Mouse (Mus musculus) G1E (cell line): ENCODE data around the gene Mfsd14b. TPM values are rescaled to one million over a fixed set of nuclear protein-coding genes. Genes with fewer than 3 reads are reported as not detected.

Source experiments
- ATAC-seq: 2 replicates; pipeline ENCODE4 v1.8.0; 2016; ENCODE audit warnings: mild to moderate bottlenecking; ENCODE audit not compliant: insufficient number of reproducible peaks, poor library complexity, low FRiP score, severe bottlenecking; ENCODE audit errors: extremely low read depth
- DNase-seq: peaks from one replicate; pipeline ENCODE4 v3.0.0; 2012; ENCODE audit warnings: low spot score
- H3K27me3 ChIP-seq: 2 replicates; pipeline ENCODE4 v1.6.1; 2012; ENCODE audit warnings: mild to moderate bottlenecking, low read length, inconsistent platforms; ENCODE audit not compliant: insufficient read depth
- H3K36me3 ChIP-seq: replicated peaks from 2 replicates; pipeline ENCODE3; 2012; ENCODE audit warnings: mild to moderate bottlenecking, inconsistent platforms
- H3K4me1 ChIP-seq: 2 replicates; pipeline ENCODE4 v1.6.1; 2012; ENCODE audit warnings: low read depth, low read length, inconsistent platforms, mixed read lengths; ENCODE audit not compliant: insufficient read depth
- H3K4me3 ChIP-seq: 2 replicates; pipeline ENCODE4 v1.5.1; 2012; ENCODE audit warnings: low read depth, mild to moderate bottlenecking, inconsistent platforms, low read length, moderate library complexity, mixed read lengths
- H3K9me3 ChIP-seq: replicated peaks from 2 replicates; pipeline ENCODE4 v1.6.1; 2012; ENCODE audit warnings: inconsistent platforms
- CTCF ChIP-seq: IDR thresholded peaks from 2 replicates; pipeline ENCODE4 v1.5.1; 2012; ENCODE audit warnings: low read depth, low read length, inconsistent platforms, mixed read lengths
- GATA1 ChIP-seq: IDR thresholded peaks from 2 replicates; pipeline ENCODE4 v1.6.1; 2012; ENCODE audit warnings: borderline replicate concordance, low read length, inconsistent platforms, mixed read lengths
- GATA2 ChIP-seq: IDR thresholded peaks from 2 replicates; pipeline ENCODE4 v1.6.1; 2012; ENCODE audit warnings: low read depth, low read length, inconsistent platforms, borderline replicate concordance
- POLR2AphosphoS5 ChIP-seq: IDR thresholded peaks from 2 replicates; pipeline ENCODE4 v1.6.1; 2012; ENCODE audit warnings: low read depth, low read length, inconsistent platforms; ENCODE audit not compliant: insufficient replicate concordance
- TAL1 ChIP-seq: conservative IDR thresholded peaks from 2 replicates; pipeline ENCODE4 v1.6.1; 2012; ENCODE audit warnings: low read depth, low read length, inconsistent platforms, mixed read lengths
- polyA plus RNA-seq: library from polyadenylated mRNA; stranded (reverse); fragments of >175 nt; gene quantifications from 2 replicates; pipeline ENCODE4 v1.2.3, GENCODE M21; 2012
- total RNA-seq, 2 experiments: library from RNA; stranded (forward) in 1 of 2; stranded (reverse) in 1 of 2; fragments of 200-1000 nt in 1 of 2; fragments of >200 nt in 1 of 2; fragmentation: Nextera tagmentation in 1 of 2; gene quantifications; 2 replicates each; pipeline ENCODE4 v1.2.3; 2014 to 2017

Mfsd14b gene
- total RNA-seq (2014; fragmentation: Nextera tagmentation) (91.6 and 103 TPM in 2 replicates), total RNA-seq (2017) (67.1 and 74.7 TPM in 2 replicates), polyA plus RNA-seq (21.0 and 23.0 TPM in 2 replicates)

- peaks cover 7% of the 10 kb centered on the region for H3K36me3 ChIP-seq
- no peaks in the 10 kb centered on the region for H3K27me3 ChIP-seq
- DNase-seq, result peak; percentile 76
- H3K4me3 ChIP-seq, result peak within 1 kb of the TSS; percentile 90
- peaks cover 21% of the 10 kb centered on the region for H3K4me1 ChIP-seq
- peak; percentile 91 for ATAC-seq
- no peaks in the 10 kb centered on the region for H3K9me3 ChIP-seq
- no peak for TF ChIP-seq POLR2AphosphoS5
- no peak for TF ChIP-seq GATA1
- TF ChIP-seq TAL1, result no peak
- TF ChIP-seq GATA2, result no peak
- no peak for TF ChIP-seq CTCF
Observed at GRCm38 (mm10) chr13:65112459-65113110, at the start of gene Mfsd14b. Mfsd14b (minus strand) TSS chr13:65112975.

GRCm38 (mm10) chr13:65149940-65150339 lies 37.2 kb upstream of the Mfsd14b start, which contains the start of gene Olfr466:
Olfr466 (plus strand) TSS chr13:65150240.
- no peaks in the 10 kb centered on the region for H3K27me3 ChIP-seq
- DNase-seq, result no peak
- no peaks in the 10 kb centered on the region for H3K36me3 ChIP-seq
- ATAC-seq, result no peak
- TF ChIP-seq GATA1, result no peak
- TF ChIP-seq CTCF, result no peak
- TF ChIP-seq GATA2, result no peak
- TF ChIP-seq POLR2AphosphoS5, result no peak
- no peak for TF ChIP-seq TAL1
- H3K4me3 ChIP-seq, result no peak within 1 kb of the TSS
- no peaks in the 10 kb centered on the region for H3K9me3 ChIP-seq
- H3K4me1 ChIP-seq, result no peaks in the 10 kb centered on the region

- Histone ChIP-seq H3K4me3 (no peak within 1 kb of the TSS), H3K27me3 (no peaks in the 10 kb centered on the region), H3K9me3 (no peaks in the 10 kb centered on the region), H3K36me3 (no peaks in the 10 kb centered on the region), H3K4me1 (no peaks in the 10 kb centered on the region)
- DNase-seq (no peak), ATAC-seq (no peak)
- no peak for TF ChIP-seq CTCF
- no peak for TF ChIP-seq GATA1
- TF ChIP-seq POLR2AphosphoS5, result no peak
- TF ChIP-seq TAL1, result no peak
- TF ChIP-seq GATA2, result no peak
Observed at GRCm38 (mm10) chr13:65137789-65138188, 25.0 kb upstream of the Mfsd14b start, which contains the start of gene Olfr465-ps1. Olfr465-ps1 (plus strand) TSS chr13:65138089.

- Histone ChIP-seq H3K36me3 (no peaks in the 10 kb centered on the region), H3K9me3 (no peaks in the 10 kb centered on the region), H3K4me3 (no peak overlapping the region), H3K27me3 (no peaks in the 10 kb centered on the region), H3K4me1 (peaks cover 7% of the 10 kb centered on the region)
- ATAC-seq (peak; percentile 26; the same call in 1 of the 2 replicates), DNase-seq (no peak)
- no peak for TF ChIP-seq CTCF
- TF ChIP-seq GATA1, result no peak
- TF ChIP-seq POLR2AphosphoS5, result no peak
- no peak for TF ChIP-seq GATA2
- TF ChIP-seq TAL1, result no peak
Observed at GRCm38 (mm10) chr13:65127063-65127847, 14.5 kb upstream of the Mfsd14b start.

- DNase-seq (peak; percentile 40), ATAC-seq (peak; percentile 93)
- Histone ChIP-seq H3K4me3 (no peak overlapping the region), H3K27me3 (no peaks in the 10 kb centered on the region), H3K36me3 (no peaks in the 10 kb centered on the region), H3K9me3 (no peaks in the 10 kb centered on the region), H3K4me1 (peaks cover 26% of the 10 kb centered on the region)
- no peak for TF ChIP-seq POLR2AphosphoS5
Observed at GRCm38 (mm10) chr13:65122111-65122510, 9.3 kb upstream of the Mfsd14b start.

GRCm38 (mm10) chr13:65120984-65121383 lies 8.2 kb upstream of the Mfsd14b start:
- ATAC-seq (no peak), DNase-seq (no peak)
- H3K27me3 ChIP-seq, result no peaks in the 10 kb centered on the region
- TF ChIP-seq CTCF (no peak), GATA2 (no peak), GATA1 (no peak), POLR2AphosphoS5 (no peak), TAL1 (no peak)
- peaks cover 30% of the 10 kb centered on the region for H3K4me1 ChIP-seq
- no peaks in the 10 kb centered on the region for H3K9me3 ChIP-seq
- H3K36me3 ChIP-seq, result no peaks in the 10 kb centered on the region
- H3K4me3 ChIP-seq, result peak overlapping the region; percentile 33; the same call in 1 of the 2 replicates
